Mouse (Mus musculus) cerebellum, postnatal 4 days (tissue): ENCODE measurements at regions not wholly inside any gene's neighbourhood (a gene's known extent, or its start where the extent isn't known, plus 50 kb on each side); places are given as distances from the start of the nearest gene placed in this dataset.

Experiments
- DNase-seq, 2 experiments: peaks; one replicate each; pipeline ENCODE4 v3.0.0; 2022; ENCODE audit warnings: low spot score in 2 of 2, mixed read lengths in 1 of 2

DNA sequence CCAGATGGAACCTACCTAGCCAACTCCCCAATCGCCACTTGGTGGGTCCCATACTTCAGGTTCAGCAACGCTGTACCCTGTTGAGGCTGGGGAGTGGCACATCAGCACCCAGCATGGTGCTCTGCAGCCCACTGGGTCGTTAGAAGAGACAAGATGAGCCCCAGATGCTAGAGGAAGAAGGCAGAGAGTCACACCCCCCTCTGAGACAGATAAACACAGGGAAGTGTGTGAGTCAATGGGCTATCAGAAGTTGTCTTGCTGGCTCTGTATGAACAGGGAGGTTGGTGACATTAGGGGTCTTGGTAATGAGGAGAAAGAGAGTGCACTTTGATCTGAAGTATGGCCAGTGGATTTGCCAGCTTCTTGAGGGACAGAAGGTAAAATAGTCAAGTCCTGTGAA lies 101.7 kb upstream of the Mki67 start:
- DNase-seq: no peak

DNA sequence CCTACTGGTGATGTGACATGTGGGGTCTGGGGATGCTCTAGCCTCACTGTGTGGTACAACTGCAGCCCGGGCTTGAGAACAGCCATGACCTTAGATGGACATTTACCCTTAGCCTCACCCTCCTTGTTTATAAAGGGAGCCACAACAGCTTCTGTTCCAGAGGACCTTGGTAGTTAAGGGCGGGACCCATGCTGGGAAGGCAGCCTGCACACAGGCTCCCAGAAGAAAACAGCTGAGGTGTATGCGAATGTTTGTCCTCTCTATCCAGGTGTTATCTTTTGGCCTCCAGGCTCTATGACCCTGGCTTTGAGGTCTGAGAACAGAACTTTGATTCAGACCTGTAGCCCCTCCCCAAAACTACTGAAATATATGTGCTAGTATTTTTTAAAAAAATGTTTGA lies 102.1 kb upstream of the Mki67 start:
- DNase-seq: no peak

DNA sequence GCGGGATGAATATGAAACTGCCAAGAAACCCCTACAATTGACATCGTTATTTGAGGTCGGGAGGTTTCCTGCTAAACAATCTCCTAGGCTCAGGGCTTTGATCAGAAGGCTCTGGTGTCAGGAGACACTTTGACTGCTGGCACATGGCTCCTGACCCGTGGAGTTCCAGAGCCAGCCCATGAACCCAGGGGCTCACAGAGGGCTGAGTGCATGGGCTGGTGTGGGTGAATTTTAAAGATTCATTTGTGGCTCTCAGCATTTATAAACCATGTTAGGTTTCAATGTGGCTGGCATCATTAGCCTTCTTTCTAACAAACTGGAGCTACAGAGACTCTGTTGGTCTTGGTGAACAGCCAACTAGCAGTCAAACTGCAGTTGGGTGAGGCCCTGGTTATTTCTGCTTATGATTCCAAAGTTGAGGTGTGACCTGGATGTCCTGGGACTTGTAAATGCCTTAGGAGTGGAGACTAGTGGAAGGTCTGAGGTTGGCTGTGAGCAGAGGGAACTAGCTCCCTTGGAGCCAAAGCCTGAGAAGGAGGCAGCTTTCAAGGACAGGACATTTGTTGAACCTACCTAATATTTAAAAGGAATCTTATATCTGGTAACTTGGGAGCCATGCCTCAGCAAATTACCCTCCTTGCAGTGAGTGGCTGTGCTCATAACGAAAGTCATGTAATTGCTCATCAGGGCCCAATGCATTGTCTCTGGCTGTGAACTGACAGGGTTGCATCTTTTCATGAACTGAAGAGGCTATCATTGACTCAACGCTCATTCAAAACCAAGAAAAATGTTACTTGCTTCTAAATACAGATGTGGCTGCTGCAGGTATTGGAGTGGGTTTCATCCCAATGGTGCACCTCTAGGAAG lies 108.0 kb upstream of the Mki67 start:
- no peak for DNase-seq

DNA sequence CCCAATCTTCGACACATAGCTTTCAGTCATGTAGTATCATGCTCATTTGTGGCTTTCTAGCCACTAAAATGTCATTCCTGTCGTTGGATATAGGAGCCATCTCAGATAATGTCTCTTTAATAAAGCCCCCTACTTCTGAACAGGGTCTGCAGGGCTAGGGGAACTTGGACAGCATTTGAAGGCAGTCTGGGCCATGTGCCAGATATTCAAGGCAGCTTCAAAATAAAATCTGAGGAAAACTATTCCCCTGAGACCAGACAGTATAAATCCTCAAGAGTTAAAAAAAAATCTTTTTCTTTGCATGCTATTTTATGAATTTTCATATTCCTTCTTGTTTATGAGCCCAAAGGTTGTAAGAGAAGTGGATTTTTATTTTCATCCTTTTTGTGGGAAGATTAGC lies 113.1 kb upstream of the Mki67 start:
- no peak for DNase-seq

DNA sequence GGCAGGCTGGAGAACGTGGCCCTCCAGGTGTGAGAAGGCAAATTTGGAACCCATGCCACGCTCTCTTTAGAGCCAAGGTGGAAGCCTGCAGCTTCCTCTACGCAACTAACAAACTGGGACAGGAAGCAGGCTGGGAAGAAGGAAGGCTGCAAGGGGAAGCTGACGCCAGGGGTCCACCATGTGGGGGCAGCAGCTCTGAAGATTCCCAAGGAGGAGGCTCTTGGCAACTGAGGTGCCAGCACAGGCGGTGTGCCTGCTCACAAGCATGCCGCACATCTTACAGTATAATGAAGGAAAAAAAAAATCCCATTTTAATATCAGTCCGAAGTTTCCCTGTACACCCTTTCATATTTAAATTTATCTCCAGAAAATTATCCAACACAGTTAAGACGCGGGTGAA lies 117.3 kb upstream of the Mki67 start:
- DNase-seq: no peak

DNA sequence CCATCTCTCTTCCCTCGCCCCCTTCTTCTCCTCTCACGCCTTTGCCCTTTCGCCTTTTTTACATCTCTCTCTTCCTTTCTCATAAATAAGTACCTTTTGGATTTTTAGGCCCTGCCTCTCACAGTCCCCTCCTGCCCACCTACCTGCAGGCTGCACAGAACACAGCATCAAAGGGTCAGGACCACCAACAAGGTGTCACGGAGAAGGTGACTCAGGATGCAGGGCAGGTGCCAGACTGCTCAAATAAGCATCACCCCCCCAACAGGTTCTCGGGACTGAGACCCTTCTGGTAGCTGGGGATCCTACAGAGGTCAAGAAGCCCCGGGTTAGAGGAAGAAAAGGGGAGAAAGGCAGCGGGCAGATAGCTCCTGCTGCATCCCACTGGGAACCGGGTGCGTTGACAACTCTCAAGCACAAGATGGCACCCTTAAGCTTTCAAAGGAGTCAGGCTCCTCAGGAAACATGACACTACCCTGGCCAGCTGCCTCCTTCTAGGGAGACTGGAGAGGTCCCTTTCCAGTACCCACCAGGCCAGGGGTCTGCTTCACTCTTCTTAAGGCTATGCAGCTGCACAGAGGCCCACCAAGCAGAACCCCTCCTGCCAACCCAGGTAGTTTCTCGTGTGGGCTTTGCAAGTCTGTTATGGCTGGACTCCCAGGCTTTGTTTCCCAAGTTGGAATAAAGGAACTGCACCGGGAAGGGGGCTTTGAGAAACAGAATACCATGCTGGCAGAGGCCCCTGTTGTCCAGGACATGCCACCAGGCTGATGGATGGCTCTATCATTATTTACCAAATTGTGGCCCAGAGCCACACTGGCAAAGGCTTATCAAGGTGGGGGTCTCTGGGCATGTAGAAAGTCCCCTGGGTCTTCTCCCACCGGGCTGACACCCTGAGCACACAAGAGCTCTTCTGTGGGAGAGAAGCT lies 120.9 kb upstream of the Mki67 start:
- DNase-seq: peak; percentile 66 to 86

DNA sequence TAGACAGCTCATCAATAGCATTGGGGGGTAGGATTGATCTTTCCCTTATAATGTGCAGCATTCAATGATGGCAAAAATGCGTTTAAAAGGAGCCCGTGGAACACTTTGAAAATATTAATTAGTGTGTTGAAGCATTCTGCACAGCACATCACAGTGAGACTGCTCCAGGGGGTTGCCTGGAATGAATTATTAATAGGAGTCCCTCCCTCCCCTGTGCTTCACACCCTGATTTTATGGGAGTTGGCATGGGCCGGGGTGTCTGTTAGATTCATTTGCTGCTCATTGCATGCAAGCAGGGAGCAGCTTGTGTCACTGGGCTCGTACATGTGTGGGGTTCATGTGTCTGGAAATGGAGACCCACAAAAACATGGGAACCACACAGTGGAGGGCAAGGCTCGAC lies 127.9 kb upstream of the Mki67 start:
- DNase-seq: no peak

DNA sequence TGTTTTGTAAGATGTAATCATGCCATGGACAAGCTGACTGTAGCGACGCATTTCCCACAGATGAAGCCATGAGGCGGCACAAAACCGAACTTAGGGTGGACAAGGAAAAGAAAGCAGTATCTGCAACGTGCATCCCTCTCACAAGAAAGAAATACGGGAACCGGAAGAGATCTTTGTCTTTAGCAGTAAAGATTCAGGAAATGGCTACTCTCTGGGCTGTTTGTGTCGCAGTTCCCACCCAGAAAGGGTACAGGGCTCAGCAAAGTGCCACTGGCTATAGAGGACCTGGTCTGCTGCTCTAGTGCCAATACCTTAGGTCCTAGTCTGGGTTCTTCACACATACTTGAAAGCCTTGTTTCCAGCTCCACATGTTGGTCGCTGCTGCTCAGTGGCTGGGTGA lies 131.1 kb upstream of the Mki67 start:
- no peak for DNase-seq

DNA sequence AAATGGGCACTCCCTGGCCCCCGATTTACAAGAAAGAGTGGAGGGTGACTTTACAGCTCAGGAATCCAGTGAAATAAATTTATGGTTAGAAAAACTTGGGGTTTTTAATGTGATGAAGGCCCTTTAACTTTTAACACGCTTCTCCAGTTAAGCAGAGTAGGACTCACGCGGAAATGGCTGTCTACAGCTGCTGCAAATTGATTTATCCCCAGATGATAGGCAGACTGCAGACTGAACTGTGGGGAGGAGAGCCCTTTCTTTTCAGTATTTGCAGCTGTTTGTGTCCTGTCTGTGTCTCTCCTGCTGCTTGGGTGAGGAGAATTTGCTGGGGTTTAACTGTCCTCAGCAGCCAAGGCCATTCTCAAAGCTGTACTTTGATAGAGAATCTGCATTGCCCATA lies 132.0 kb upstream of the Mki67 start:
- no peak for DNase-seq

DNA sequence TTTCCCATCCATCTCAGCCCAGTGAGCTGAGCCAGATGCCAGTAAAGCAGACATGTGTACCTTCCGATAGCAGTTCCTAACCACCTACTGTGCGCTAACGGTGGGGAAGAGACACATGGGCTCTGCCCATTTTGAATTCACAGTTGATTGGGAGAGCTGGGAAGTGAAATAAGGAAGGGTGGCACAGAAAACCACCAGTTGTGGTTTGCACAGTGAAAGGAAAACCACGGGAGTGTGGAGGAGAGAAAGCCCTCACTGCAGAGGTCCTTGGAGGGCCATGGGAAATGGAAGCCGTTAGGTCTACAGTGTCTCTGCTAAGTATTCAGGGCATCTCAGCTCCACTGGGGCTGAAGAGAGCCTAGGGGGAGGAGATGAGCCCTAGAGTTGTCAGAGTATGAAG lies 132.7 kb upstream of the Mki67 start:
- DNase-seq: no peak

DNA sequence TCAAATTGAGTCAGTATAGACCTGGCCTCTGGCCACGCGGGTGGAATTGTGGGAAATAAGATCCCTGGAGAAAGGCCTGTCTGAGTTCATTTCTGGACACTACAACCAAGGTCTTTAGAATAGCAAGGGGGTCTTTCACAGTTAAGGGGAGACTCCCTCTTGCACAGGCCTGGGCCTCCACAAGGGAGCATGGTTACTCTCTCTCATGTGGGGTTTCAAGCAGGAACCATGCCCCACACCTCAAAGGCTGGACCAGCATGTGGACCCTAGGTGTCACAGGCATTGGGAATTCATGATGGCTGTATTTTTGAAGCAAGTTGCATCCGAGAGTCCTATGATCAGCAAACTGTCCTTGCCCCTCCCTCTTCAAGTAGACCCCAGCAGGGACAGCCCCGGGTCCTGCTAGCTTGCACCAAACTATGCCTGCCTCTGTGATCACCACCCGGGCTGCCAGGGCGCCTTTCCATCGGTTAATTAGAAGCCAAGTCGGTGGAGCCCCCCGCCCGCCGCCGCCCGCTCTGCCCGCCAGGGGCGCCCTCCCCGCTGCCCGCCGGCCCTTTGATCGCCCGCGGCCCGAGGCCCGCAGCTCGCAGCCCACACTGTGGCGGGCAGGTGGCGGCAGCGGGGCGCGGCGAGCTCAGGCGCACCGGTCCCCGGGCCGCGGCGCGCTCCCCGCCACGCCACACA lies 137.1 kb upstream of the Mki67 start:
- peak in 1 of 2 experiments; percentile 64 for DNase-seq

DNA sequence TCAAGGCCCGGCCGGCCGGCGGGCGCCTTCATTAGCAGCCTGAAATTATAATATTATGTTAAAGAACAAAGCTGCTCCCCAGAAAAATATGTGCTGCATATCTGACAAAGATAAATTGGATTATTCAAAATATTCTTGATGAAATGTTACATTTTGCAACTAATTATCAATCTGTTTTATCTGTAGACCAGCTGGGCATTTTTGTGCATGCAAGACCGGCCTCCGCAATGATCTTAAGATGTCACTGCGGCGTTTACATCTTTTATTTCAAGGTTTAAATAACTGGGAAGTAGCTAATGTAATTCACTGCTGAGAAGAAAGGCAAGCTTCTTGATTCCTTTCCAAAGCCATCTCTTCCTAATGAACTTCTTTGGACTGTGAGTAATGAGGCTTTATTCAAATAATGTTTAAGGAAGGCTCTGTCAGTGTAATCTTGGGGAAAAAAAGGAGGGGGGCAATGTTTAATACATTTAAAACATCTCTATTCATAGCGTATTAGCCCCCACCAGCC lies 137.7 kb upstream of the Mki67 start:
- no peak for DNase-seq

DNA sequence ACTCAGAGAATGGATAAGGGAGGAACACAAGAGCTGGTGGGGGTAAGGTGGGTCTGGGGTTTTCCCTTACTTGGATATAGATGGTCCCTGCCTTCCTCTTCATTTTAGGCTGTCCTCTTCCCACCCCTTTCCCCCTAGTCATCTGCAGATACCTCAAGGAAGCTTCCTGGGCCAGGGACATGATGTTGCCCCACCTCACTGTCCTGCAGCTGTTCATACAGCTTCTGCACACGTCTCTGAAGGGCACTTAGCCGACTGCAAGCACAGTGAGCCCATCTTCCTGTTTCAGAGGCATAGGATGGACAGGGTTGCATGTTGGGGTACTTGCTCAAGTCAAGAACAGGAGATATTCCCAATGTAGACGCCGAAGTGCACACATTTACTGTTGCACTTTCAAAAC lies 144.1 kb upstream of the Mki67 start:
- DNase-seq: no peak

DNA sequence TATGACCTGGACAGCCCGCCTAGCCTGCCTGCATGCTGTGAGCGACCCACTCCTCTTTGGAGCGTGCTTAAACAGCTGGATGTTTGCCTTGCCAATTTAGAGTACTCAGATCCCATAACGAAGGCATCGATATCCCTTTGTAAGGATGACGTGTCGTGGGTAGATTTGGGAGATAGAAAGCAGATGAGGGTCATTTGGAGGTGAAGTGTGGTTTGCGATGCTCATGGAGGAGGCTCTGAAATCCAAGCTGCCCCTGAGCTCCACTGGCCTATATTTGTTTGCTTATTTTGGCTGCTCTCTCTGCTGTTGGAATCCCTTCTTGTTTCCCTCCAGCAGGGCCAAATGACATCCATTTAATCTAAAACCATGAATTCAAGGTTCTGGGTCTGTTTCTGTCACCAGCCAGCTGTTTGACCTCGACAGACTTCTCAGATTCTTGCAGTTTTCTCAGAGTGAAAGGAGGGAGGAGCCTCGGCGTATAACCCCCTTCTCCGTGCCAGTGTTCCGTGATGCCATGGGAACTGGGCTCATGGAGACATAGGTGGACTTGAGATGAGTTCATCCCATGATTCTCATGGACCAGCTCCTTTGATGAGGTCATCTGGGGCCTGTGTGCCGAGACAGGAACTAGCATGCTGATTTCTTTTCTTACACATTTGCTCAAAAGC lies 144.7 kb upstream of the Mki67 start:
- DNase-seq: no peak

DNA sequence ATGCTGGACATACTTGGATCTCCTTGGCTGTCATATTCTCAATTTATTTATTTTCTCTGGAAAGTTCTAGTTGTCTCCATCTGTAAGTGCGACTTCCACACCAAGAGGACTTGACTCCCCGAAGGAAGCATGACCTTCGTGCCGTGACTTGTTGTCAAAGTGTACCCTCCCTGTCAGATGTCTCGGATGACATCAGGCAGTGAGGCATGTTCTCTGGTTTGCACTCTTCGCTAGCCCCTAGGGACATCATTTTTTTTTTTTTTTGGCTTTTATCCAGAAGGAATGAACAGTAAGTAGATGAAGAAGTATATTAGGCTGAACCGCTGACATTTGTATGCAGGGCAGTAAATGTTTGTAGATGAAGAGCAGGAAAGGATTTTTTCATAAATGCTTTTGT lies 145.2 kb upstream of the Mki67 start:
- no peak for DNase-seq

DNA sequence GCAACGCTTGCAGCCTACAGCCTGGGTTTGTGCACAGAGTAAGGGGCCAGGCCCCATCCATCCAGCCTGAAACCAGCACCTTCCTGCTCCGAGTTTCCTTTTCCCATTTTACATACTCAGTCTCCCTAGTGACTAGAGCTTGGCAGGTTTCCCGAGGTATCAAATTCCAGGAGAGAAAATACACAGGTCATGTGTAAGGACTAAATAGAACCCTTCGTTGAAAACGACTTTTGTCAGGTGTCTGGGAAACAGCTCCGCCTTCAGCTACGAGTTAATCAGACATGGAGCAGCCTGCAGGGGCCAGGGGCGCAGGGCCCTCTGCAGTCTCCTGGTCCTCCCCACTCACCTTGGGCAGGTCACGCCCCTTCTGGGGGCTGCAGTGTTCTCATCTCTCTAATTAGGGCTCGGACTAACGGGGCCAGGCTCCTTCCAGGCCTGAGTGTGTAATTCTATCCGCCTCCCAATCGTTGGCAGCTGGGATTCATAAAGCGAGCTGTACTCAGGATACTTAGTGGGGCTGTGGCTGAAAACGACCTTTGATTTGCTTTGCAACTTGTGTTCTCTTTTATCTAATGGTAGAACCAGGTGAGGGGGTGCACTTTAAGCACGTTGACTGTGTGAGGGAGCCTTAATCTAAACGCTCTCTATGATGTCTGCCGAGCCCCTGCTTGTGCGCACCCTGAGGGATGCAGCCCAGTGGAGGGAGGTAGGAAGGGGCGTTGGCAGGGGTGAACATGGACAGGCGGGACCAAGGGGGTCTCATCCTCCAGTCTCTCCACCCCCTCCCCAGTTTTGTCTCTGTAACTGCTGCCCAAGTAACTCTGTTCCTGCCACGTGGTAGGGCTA lies 147.6 kb upstream of the Mki67 start:
- DNase-seq: no peak

DNA sequence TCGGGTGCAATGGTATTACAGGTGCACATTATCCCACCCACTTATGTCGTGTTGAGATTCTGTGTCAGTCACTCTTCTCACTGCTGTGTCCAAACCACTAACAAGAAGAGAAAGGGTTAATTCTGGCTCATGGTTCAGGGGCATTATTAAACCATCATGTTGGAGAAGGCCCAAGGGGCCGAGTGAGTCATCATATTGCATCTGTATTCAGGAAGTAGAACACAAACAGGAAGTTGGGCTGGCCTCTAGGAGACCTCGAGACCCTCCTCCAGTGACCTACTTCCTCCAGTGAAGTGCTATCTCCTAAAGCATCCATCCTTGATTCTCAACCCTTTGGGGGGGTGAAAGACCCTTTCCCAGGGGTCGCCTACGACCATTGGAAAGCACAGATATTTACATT lies 154.8 kb upstream of the Mki67 start:
- DNase-seq: no peak

DNA sequence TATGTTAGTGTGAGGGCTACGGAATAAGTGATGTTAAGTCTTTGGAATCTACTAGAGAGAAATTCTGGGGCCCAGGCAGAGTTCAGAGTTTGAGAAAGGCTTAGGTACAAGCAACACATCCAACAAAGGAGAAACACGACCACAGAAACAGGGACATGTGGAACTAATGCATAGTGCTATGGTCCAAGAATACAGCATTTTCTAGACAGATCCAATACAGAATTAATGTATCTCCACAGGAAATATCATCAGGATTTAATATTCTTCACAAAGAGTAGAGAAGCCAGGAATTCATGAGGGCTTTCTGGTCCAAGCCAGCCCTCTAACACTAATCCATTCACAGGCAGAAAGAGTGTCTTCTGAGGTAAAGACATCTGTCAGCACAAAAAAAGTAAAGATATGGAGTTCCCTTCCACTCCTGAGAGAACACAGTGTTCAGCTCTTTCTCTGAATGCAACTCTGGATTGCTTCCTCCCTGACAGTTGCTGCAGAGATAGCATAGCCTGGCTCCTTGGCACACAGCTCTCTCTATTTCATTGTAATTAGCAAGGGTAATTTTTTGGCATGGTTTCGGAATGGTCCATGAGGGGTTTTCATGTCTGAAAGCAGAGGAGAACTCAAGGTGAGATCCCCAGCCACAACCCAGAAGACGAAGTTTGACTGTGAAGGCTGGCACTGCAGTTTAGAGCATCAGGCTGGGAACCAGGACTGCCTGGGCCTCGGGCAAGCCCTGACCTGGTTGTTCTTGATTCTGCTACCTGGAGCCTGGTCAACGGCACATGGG lies 161.1 kb upstream of the Mki67 start:
- no peak for DNase-seq

DNA sequence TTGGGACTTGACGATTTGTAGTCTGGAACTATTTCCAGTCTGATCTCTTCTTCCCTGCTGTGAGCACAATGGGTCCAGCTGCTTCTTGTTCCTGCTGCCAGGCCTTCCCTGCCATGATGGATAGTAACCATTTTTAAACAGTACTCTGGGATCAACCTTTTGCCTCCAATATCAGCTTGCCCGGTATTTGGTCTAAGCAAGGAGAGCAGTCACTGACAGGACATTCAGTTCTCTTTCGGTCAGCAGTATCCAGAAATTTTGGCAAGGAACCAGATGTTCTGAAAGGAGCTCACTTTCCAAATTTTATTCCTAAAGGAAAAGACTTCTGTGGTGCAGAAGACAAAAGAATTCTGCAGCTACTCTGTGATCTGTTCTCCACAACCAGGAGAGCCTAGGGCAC lies 162.6 kb upstream of the Mki67 start:
- DNase-seq: no peak

DNA sequence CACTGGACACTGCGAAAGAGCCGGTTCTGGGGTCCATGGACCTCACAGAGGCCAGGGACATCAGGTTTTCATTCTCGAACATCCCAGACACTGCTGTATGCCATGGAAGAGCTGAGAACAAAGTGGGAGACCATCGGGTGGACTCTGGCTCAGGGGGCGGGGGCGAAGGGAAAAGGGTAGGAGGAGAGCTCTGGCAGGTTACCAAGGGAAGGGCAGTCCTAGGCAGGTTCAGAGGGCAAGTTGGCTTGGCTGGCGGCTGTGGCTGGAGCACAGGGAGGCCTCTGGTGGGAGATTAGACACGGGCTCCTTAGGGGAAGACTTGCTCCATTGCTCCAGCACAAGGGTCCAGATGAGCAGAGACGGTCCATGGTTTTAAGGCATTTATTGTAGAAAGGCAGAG lies 164.3 kb upstream of the Mki67 start:
- DNase-seq: no peak
